Mouse (Mus musculus): ENCODE measurements at regions not wholly inside any gene's neighbourhood (a gene's known extent, or its start where the extent isn't known, plus 50 kb on each side); places are given as distances from the start of the nearest gene placed in this dataset.
A peak's percentile ranks its signal among the peaks of the same experiment; 100 is the strongest.

GRCm38 (mm10) chr11:41533009-41533408, 467.6 kb downstream of the Gabrg2 start:
- H3K9ac ChIP-seq (ENCODE audit: low read depth, low read length, severe bottlenecking) = no peak overlapping the region
- no peaks in the 10 kb centered on the region for H3K9me3 ChIP-seq (ENCODE audit: control insufficient read depth, low read length)
- DNase-seq (ENCODE audit: low spot score) (no peak), ATAC-seq (ENCODE audit: low FRiP score, low read depth) (no peak)
- 70% methylated on average over 2 of the region's 2 CpGs for WGBS
- no peak overlapping the region for H3K27ac ChIP-seq (replicated peaks; ENCODE audit: low read depth, low read length)
- no peaks in the 10 kb centered on the region for H3K36me3 ChIP-seq (ENCODE audit: control insufficient read depth, insufficient read depth, low read length)
- H3K27me3 ChIP-seq (ENCODE audit: control insufficient read depth, insufficient read depth, low read length) = no peaks in the 10 kb centered on the region
- no peak overlapping the region for H3K4me3 ChIP-seq (replicated peaks; ENCODE audit: low read length)
- TF ChIP-seq POLR2A (IDR thresholded peaks at IDR 0.05; ENCODE audit: borderline replicate concordance, extremely low read depth, insufficient read depth, insufficient read length) = no peak
- H3K4me1 ChIP-seq (ENCODE audit: control insufficient read depth, insufficient read depth, low read length) = no peaks in the 10 kb centered on the region
- H3K4me2 ChIP-seq (replicated peaks; ENCODE audit: low read depth, low read length, severe bottlenecking) = no peak overlapping the region

GRCm38 (mm10) chr11:41531971-41532896, 468.4 kb downstream of the Gabrg2 start:
- Histone ChIP-seq H3K4me2 (replicated peaks; ENCODE audit: low read depth, low read length, severe bottlenecking) (no peak overlapping the region), H3K36me3 (ENCODE audit: control insufficient read depth, insufficient read depth, low read length) (no peaks in the 10 kb centered on the region), H3K9ac (ENCODE audit: low read depth, low read length, severe bottlenecking) (no peak overlapping the region), H3K27ac (replicated peaks; ENCODE audit: low read depth, low read length) (no peak overlapping the region), H3K9me3 (ENCODE audit: control insufficient read depth, low read length) (no peaks in the 10 kb centered on the region), H3K4me1 (ENCODE audit: control insufficient read depth, insufficient read depth, low read length) (no peaks in the 10 kb centered on the region), H3K4me3 (replicated peaks; ENCODE audit: low read length) (no peak overlapping the region), H3K27me3 (ENCODE audit: control insufficient read depth, insufficient read depth, low read length) (no peaks in the 10 kb centered on the region)
- TF ChIP-seq POLR2A (IDR thresholded peaks at IDR 0.05; ENCODE audit: borderline replicate concordance, extremely low read depth, insufficient read depth, insufficient read length) = no peak
- DNase-seq (ENCODE audit: low spot score) = no peak
- no peak for ATAC-seq (ENCODE audit: low FRiP score, low read depth)
- WGBS = 69% methylated on average over 7 of the region's 7 CpGs

- Histone ChIP-seq H3K4me1 (ENCODE audit: control insufficient read depth, insufficient read depth, low read length) (no peaks in the 10 kb centered on the region), H3K9ac (ENCODE audit: low read depth, low read length, severe bottlenecking) (no peak overlapping the region), H3K36me3 (ENCODE audit: control insufficient read depth, insufficient read depth, low read length) (no peaks in the 10 kb centered on the region), H3K4me3 (replicated peaks; ENCODE audit: low read length) (no peak overlapping the region), H3K4me2 (replicated peaks; ENCODE audit: low read depth, low read length, severe bottlenecking) (no peak overlapping the region), H3K27me3 (ENCODE audit: control insufficient read depth, insufficient read depth, low read length) (no peaks in the 10 kb centered on the region), H3K9me3 (ENCODE audit: control insufficient read depth, low read length) (no peaks in the 10 kb centered on the region), H3K27ac (replicated peaks; ENCODE audit: low read depth, low read length) (no peak overlapping the region)
- ATAC-seq (ENCODE audit: low FRiP score, low read depth) (no peak), DNase-seq (ENCODE audit: low spot score) (no peak)
- TF ChIP-seq POLR2A (IDR thresholded peaks at IDR 0.05; ENCODE audit: borderline replicate concordance, extremely low read depth, insufficient read depth, insufficient read length) = no peak
- 89% methylated on average over 5 of the region's 5 CpGs for WGBS
Observed at GRCm38 (mm10) chr11:41524979-41525378, 475.7 kb downstream of the Gabrg2 start.

- Histone ChIP-seq H3K4me2 (replicated peaks; ENCODE audit: low read depth, low read length, severe bottlenecking) (0 out of 2 replicates have a peak overlapping the region, but pooled peaks have one; percentile 13), H3K9ac (ENCODE audit: low read depth, low read length, severe bottlenecking) (no peak overlapping the region), H3K9me3 (ENCODE audit: control insufficient read depth, low read length) (no peaks in the 10 kb centered on the region), H3K27me3 (ENCODE audit: control insufficient read depth, insufficient read depth, low read length) (no peaks in the 10 kb centered on the region), H3K4me1 (ENCODE audit: control insufficient read depth, insufficient read depth, low read length) (peaks cover 5% of the 10 kb centered on the region), H3K36me3 (ENCODE audit: control insufficient read depth, insufficient read depth, low read length) (no peaks in the 10 kb centered on the region), H3K27ac (replicated peaks; ENCODE audit: low read depth, low read length) (no peak overlapping the region), H3K4me3 (replicated peaks; ENCODE audit: low read length) (no peak overlapping the region)
- no peak for TF ChIP-seq POLR2A (IDR thresholded peaks at IDR 0.05; ENCODE audit: borderline replicate concordance, extremely low read depth, insufficient read depth, insufficient read length)
- ATAC-seq (ENCODE audit: low FRiP score, low read depth) (no peak), DNase-seq (ENCODE audit: low spot score) (peak; percentile 45)
- 19% methylated on average over 7 of the region's 7 CpGs for WGBS
Observed at GRCm38 (mm10) chr11:41493277-41493676, 507.4 kb downstream of the Gabrg2 start.

GRCm38 (mm10) chr11:41491966-41492365, 508.7 kb downstream of the Gabrg2 start:
- ATAC-seq (ENCODE audit: low FRiP score, low read depth) (no peak), DNase-seq (ENCODE audit: low spot score) (no peak)
- H3K27ac ChIP-seq (replicated peaks; ENCODE audit: low read depth, low read length) = no peak overlapping the region
- H3K36me3 ChIP-seq (ENCODE audit: control insufficient read depth, insufficient read depth, low read length) = no peaks in the 10 kb centered on the region
- H3K4me2 ChIP-seq (replicated peaks; ENCODE audit: low read depth, low read length, severe bottlenecking) = no peak overlapping the region
- 84% methylated on average over 5 of the region's 5 CpGs for WGBS
- no peak for TF ChIP-seq POLR2A (IDR thresholded peaks at IDR 0.05; ENCODE audit: borderline replicate concordance, extremely low read depth, insufficient read depth, insufficient read length)
- no peak overlapping the region for H3K9ac ChIP-seq (ENCODE audit: low read depth, low read length, severe bottlenecking)
- H3K27me3 ChIP-seq (ENCODE audit: control insufficient read depth, insufficient read depth, low read length) = no peaks in the 10 kb centered on the region
- H3K9me3 ChIP-seq (ENCODE audit: control insufficient read depth, low read length) = no peaks in the 10 kb centered on the region
- no peak overlapping the region for H3K4me3 ChIP-seq (replicated peaks; ENCODE audit: low read length)
- H3K4me1 ChIP-seq (ENCODE audit: control insufficient read depth, insufficient read depth, low read length) = peaks cover 5% of the 10 kb centered on the region
